Mouse (Mus musculus) common myeloid progenitor, adult 5-6 weeks (primary cell): ENCODE results near the gene Ror1. TPM values are rescaled to one million over a fixed set of nuclear protein-coding genes. Genes with fewer than 3 reads are reported as not detected.

Experiments
- ATAC-seq: replicated peaks from 2 replicates; pipeline ENCODE4 v1.8.0; 2016; ENCODE audit warnings: low read depth, mild to moderate bottlenecking, moderate TSS enrichment, inconsistent platforms; ENCODE audit not compliant: poor library complexity, severe bottlenecking
- total RNA-seq: library from RNA; stranded (forward); fragments of 200-1000, 187-1606 nt; gene quantifications from 2 replicates; pipeline ENCODE4 v1.2.3, GENCODE M21; 2017

Gene Ror1
- total RNA-seq, 1 experiment from 2014 or later, result under 0.01 TPM

DNA sequence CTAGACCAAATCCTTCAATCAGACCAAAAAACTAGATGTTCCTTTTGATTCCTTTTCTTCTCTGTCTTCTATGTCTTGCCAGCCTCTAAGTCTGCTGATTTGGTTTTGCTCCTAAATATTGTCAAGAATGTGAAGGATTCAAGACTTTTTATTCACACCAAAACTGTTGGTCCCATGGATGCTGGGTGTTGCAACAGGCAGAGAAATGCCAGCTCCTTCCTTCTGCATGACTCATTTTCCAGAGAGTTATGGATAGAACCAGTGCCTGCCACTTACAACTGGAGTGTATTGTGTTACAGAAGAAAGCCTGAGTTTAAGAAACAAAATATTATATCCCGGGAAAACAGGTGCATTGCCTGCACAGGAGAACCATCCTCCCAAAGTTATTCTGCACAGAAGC is 55.2 kb downstream of the Ror1 start:
- no peak for ATAC-seq

DNA sequence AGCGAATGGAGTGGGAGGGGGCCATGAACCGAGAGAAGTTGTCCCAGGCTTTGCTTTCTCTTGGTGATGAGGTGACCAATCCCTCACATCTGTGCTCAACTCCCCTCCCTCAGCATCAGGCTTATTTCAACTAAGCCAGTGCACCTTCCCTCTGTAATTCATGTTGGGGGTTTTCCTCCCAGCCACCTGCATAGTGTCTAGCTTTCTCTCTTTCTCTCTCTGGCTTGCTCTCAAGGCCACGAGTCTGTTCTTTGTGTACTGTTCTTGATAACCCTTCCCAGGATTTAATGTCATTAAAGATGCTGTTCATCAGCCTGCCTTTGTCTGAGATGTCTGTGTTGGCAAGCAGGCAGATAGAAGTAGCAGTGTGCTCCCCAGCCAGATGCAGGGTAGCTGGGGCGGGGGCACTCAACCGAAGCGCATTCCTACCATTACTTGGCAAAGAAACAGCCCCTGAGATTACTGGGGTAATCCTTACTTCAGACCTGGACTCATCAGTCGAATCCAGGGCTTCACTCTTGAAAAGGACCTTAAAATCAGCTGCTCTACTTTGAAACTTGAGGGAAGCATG is 59.1 kb downstream of the Ror1 start:
- no peak for ATAC-seq

DNA sequence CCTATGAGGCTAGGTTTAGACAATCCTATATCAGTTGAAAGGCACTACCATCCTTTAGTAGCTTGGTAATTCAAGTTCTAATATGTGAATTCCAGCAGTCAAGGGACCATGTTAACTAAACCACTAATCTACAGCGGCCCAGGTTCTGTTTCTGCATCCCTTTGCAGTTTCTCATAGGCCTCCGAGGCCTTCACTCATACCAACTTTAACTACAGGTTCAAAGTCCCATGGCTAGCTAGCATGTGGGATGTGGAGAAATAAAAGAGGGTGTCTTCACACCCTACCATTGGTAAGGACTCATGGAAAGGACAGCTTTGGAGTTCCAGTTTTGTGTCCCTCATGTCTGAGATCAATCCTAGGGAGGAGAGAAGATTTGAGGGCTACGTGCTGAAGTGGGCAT is 60.1 kb downstream of the Ror1 start:
- no peak for ATAC-seq

DNA sequence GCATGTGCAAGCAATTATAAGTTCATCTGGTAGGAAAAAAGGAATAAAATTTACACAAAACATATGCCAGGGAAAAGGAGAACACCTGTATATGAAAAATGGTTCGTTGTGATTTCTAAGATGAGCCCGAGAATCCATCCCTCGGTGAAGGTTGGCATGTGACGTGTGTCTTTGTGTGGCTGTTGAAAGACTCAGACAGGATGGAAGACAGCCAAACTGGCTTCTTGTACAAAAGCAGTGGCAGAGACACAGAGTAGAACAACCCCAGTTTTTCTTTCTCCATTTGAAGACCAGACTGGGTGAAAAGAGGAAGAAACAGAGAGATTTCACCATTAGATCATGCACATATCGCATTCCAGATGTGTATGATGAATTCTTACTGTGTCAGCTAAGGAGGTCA is 62.8 kb downstream of the Ror1 start:
- ATAC-seq, result no peak

DNA sequence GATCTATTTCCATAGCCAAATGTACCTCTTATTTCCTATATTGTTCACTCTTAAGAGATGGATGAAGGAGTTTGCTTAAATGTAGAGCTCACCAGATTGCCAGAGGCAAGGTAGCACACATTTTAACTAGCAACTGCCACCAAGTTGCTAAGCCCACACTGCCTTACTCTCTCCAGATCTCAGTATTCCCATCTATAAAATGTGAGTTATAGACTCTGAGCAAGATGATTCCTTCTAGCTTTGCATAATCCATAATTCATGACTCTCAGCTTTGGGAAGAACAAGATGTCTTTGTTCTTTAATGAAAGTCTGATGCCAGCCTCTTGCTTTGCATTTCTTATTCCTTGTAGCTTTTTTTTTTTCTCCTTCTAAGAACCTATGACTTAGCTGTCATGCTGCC is 64.6 kb downstream of the Ror1 start:
- no peak for ATAC-seq

DNA sequence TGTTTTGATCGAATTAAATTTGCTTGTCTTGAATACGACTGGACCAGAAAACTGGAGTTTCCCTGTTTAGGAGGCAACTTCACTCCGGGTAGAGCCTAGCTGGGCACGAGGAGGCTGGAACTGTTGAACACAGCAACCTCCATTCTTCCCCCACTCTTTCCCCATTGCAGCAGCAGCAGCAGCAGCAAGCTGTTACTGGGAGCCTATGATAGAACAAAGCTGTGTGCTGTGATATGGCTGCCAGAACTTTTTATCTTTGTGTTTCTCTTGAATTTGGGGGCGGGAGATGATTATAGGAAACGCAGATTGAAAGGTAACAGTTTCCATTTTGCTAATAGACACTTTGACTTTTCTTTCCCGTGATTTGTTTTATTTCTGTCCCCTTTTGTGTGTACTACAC is 70.2 kb downstream of the Ror1 start:
- no peak for ATAC-seq

DNA sequence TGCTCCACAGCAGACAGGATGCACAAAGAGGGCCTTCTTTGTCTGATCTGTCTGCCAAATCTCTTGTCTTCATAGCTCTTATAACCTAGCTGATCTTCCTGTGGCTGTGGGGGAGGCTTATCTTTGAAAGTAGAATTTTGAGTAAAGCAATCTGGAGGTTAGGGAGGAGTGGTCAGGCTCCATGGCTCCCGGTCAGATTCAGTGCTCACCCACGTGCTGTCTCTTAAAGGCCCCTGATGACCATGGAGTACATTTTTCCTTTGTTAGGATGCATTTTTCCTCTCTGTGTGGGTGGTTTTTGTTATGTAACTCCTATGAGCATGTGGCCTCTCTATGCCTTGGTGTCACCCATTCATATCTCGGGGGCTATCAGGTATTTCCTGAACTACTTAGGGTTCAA is 71.3 kb downstream of the Ror1 start:
- no peak for ATAC-seq

DNA sequence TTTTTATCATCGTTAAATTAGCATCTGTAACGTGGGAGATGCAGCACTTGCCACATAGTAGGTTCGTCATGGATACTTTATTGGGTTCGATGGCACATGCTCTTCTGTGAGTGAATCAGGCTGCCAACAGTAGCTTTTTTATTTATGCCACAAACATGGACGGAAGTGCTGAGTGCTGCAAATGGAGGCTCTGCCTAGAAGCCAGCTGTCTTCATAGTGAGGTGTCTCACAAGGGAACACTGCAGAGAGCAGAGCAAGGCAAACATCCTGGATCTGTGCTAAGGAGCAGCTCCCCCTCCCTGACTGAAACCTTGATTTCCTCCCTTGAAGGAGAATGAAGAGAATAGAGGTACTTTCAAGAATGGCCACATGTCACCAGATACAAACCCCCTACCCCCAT is 74.1 kb downstream of the Ror1 start:
- no peak for ATAC-seq

DNA sequence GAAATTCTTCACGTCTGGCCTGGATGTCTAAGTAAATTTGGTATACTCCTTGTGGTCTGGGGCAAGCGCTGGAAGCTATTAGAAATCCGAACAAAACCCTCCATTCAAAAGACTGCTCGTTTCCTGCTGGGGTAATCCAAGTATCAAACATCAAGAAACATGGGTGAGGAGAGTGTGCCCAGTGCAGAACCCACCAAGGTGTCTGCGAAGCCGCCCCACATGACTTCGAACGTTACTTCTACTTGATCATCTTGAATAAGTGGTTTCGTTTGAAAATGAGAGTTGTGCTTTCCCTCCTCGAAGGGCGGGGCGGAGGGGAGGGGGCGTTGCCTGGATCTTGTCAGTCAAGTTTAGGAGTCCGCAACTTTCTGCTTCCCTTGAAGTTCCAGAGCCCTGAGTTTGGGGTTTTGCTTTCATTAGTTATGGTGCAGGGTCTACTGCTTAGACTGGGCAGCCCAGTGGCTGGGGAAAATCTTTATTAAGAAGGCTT is 74.6 kb downstream of the Ror1 start:
- ATAC-seq, result 0 out of 2 replicates have a peak, but pooled peaks have one; percentile 22

DNA sequence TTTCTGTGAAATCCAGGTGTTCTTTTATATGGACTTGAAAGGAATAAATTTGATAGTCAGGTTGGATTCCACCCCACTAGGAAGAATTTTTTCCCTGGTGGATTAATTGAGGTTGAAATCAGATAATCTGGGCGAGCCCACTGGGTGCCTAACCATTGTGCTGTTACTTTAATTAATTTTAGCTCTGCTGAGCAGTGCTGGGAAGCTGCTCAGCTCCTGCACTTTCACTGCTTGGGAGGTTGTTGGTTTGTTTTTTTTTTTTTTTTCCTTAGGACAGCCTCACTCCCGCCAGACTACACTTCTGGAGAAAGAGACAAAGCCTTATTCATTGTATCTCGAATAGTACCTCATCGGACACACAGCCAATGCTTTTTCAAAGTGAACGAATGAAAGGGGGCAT is 75.2 kb downstream of the Ror1 start:
- ATAC-seq, result no peak

DNA sequence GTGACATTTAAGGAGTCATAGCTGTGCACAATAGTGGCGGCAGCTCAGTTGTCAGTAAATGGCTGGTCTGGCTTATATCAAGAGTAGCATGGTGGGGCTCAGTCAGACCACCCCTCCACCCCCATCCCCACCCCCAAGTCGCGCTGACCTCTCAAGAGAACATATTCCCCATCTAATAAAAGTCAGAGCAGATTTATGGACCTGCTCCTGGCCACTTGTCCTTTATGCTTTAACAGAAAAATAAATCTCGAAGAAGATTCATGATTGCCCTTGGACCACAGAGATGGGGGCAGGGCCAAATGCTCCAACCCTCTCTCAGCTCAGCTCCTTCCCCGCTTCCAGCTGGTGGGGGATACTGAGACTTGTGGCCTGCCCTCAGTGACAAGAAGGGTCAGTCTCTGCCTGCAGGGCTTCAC is 75.9 kb downstream of the Ror1 start:
- ATAC-seq, result no peak

DNA sequence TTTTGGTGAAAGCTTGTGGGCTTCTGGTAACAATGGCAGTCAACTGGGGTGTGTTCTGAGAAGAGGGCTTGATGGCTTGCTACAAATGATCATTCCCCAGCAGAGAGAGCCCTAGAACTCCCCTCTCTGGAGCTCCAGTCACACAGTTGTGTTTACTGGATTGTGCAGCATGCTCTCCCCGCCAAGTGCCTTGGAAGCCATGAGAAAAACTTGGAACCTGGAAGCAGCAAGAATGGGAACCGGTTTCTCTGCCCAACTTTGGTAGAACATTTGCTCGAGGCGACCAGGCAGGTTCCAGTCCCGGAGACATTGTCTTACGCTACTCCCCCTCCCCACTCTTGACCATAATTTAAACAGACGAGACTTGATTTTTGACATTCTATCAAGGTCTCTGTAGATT is 80.0 kb downstream of the Ror1 start:
- no peak for ATAC-seq

DNA sequence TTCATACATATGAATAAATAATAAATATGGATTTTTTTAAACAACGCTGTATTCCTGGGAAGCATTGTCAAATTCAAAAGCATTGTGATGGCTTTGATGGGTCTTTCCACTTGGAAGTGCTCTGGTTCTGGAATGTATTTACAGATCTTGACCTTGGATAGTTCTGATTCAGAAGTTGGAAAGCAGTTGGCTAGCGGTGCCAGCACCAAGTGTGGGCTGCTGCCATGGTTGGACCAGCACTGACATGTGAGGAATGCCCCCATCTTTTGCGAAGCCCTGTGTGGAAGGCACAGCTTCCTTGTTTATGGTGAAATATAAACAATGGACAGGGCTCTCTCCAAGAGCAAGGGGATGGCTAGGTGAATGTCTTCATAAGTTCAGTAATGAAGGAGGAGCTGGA is 82.7 kb downstream of the Ror1 start:
- no peak for ATAC-seq

DNA sequence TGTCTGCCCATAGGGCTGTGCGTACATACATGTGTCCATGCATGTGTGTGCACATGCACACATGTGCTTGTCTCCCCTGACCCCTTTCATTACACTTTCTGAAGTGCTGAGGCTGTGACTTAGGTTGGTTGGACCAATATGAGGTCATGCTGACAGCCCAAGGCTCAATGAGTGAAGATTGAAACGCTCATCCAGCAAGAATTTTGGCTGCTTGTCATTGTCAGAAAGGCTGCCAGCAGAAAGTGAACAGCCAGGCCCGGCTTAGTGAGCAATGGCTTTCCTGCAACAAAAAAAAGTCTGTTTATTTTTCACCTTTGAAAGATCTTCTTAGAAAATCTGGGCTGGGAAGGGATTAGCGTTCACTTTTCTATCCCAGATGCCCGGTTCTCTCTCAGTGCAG is 86.1 kb downstream of the Ror1 start:
- ATAC-seq, result no peak

DNA sequence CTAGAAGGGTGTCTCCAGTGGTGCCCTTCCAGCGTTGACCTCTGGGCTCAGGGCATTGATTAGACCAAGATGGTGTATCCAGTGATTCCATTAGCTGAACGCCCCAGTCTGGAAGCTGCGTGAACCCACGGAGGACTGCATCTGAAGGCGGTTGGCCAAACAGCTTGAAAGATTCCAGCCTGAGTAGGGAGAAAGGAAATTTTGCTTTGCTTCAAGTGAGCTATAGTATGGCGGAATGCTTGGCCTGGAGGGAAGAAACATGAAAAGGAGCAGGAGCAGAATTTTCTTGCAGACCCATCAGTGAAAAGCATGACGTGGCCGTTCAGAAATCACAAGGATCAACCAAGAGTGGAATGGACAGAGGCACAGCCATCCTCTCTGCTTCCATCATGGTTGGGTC is 91.2 kb downstream of the Ror1 start:
- no peak for ATAC-seq

DNA sequence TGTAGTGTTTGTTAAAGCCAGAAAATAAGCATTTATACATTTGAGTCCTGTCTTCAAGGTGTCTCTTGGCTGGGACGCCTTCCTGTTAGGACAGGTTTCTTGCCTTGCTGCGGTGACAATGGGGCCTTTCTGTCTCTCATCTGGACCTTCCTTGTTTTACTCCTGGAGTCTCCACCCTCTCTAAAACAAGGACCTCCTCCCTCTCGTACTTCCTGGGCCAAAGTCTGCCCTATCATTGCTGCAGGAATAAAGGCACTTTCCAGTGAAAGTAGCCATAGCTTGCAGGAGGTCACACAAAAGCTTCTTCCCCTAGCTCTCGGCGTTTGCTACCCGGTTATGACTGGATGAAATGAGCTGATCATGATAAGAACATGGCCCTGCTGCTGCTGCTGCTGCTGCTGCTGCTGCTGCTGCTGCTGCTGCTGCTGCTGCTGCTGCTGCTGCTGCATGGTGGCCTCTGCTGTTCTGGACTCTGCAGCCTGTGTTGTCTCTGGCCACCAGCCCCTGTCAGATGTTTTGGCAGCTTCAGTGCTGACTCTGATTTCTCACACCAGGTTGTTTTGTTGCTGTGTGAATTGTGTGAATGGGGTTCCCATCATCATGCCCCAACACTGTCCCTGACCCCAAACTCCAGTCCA is 92.1 kb downstream of the Ror1 start:
- ATAC-seq, result no peak

DNA sequence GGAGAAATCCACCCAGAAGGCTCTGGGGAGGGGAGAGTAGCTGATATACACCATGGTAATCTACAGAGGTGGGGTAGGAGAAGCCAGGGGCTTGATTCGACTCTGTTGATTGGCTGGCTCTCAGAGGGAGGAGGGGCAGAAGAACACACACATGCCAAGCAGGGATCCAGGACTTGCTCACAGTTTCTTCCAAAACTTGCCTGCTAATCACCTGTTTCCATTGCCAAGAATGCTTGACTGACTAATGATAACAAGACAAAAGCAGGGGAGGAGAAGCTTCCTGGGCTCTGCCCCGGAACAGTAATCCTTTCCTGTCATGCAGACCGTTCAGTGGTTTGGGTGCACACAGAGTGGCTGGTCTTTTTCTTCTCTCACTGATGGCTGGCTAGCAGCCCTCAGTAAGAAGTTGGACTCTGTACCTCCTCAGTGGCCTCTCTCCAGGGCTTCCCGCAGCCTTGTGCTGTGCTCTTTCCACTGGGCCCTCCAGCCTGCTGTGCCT is 92.7 kb downstream of the Ror1 start:
- ATAC-seq, result 0 out of 2 replicates have a peak, but pooled peaks have one; percentile 36

DNA sequence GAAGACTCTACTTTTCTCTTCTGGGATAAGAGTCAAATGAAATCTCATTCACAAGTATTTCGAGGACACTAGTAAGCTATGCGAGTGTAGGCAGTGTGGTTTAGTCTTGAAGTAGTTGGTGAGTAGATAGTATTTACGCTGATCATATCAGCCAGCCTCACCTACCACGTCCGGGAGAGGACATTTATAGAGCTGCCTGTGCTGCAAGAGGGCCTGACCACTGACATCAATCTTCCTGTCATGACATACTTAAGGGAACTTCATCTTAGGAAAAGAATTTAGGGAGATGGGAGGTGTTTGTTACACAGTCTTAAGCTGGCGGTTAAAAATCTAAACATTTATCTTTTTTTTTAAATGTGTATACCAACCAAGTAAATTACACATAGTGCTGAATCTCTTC is 95.9 kb downstream of the Ror1 start:
- peak; percentile 57 for ATAC-seq

DNA sequence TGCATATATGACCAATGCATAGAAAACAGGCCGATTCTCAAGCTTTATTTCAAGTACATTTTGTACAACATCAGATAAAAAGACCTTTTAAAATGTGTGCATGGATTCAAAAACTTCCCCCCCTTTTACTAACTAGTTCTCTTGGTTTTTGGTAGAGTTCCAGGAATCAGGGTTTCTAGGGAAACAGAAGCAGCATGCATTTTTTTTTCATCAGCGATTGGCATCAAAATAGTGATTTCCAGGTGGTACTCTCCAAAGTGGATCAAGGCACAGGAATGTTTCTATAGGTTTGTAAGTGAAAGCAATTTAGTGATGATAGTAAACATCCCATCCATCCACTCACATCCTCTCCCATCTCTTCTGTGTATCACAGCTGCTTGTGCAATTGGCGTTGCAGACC is 98.5 kb downstream of the Ror1 start:
- no peak for ATAC-seq

DNA sequence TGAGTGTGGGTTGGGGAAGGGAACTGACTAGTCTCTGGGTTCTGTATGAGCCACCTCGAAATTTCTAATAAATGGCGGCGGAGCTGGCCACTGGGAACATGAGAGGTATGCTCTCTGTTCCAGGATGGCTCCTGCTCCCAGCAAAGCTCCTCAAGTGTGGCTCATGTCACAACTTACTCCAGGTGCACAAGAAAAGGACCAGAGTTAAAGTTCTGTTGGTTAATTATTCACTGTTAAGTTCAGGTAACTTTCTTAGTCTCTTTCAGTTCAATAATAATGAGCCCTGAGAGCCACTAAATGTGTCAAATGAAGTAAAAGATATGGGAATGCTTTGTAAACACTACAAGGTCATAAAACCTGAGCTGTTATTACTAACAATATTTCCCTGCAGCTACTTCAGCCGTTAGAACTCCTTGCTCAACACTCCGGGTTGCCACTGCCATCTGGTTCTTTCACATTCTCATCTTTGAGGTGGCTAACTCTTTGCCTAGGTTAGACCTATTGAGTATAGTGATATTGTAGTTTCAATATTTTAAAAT is 100.7 kb downstream of the Ror1 start:
- ATAC-seq, result no peak

DNA sequence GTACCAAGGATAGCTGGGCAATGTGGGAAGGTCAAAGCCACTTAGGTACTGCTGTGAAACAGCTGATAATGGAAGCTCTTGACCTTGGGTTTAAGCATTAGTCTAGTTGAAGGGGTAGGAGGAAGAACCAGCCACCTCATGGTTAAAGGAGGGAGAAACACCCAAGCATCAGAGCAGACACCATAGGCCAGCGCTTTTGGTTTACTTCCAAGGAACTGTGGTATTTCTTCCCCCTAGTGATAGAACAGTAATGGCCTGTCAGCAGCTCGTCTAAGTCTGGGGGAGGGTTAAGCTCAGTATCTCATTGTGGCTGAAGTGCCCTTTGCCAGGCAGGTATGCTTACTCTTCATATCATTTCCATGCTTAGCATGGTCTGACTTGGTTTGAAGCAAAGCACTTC is 102.7 kb downstream of the Ror1 start:
- 0 out of 2 replicates have a peak, but pooled peaks have one; percentile 36 for ATAC-seq

DNA sequence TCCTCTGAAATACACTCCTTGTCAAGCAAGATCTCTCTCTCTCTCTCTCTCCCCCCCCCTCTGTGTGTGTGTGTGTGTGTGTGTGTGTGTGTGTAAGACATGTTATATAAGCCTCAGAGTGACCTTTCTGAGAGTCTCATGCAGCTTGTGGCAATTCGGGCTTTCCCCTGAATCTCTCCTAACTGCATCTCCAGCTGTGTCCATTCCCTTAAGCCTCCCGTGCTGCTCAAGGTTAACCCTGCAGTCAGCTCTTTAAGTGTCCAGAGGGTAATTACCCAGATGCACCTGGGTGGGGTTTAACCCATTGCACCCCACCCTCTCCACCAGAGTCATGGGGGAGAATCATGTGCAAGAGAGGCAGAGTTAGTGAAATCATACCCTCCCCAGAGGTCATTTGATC is 105.7 kb downstream of the Ror1 start:
- ATAC-seq, result no peak
